ENCODE assay signal across 8 mouse cellular contexts in genomic region chr9:28402770-28403650, GRCm38 (mm10).
DNase-seq lines count a peak whose midpoint lies in the region; ATAC-seq and TF ChIP-seq lines count a peak whose summit lies in the region.

No protein-coding gene starts in this region.

- no peak overlapping the region for H3K27ac ChIP-seq in lung, postnatal 0 days (ENCODE audit: low read length)
- no peak overlapping the region for H3K27ac ChIP-seq in midbrain, embryonic 11.5 days (ENCODE audit: low read depth, low read length)
- no peak overlapping the region for H3K27ac ChIP-seq in stomach, postnatal 0 days (replicated peaks)

- no peak for TF ChIP-seq EP300 in lung, postnatal 0 days (IDR thresholded peaks at IDR 0.05)
- TF ChIP-seq EP300 in stomach, postnatal 0 days (optimal IDR thresholded peaks at IDR 0.05), result no peak

- H3K4me2 ChIP-seq in lung, postnatal 0 days (replicated peaks; ENCODE audit: low read depth, low read length), result peak overlapping the region; percentile 64
- H3K4me2 ChIP-seq in midbrain, embryonic 11.5 days, result peak overlapping the region; percentile 92
- H3K4me2 ChIP-seq in stomach, postnatal 0 days (replicated peaks; ENCODE audit: low read depth), result peak overlapping the region; percentile 75

- peak; percentile 47 for ATAC-seq in lung, postnatal 0 days
- ATAC-seq in midbrain, embryonic 11.5 days (ENCODE audit: low FRiP score), result peak; percentile 94
- 0 out of 2 replicates have a peak, but pooled peaks have one; percentile 45 for ATAC-seq in stomach, postnatal 0 days (ENCODE audit: low FRiP score, low TSS enrichment)

- H3K9me3 ChIP-seq in lung, postnatal 0 days (ENCODE audit: low read length), result no peaks in the 10 kb centered on the region
- H3K9me3 ChIP-seq in midbrain, embryonic 11.5 days (ENCODE audit: control insufficient read depth, low read length), result no peaks in the 10 kb centered on the region
- H3K9me3 ChIP-seq in stomach, postnatal 0 days (ENCODE audit: control insufficient read depth, low read length), result no peaks in the 10 kb centered on the region

- 0 out of 2 replicates have a peak, but pooled peaks cover 4% of the 10 kb centered on the region for H3K27me3 ChIP-seq in lung, postnatal 0 days (replicated peaks; ENCODE audit: insufficient read depth, low read length)
- H3K27me3 ChIP-seq in midbrain, embryonic 11.5 days (ENCODE audit: control insufficient read depth, insufficient read depth, low read length), result peaks cover 11% of the 10 kb centered on the region; the same call in 1 of the 2 replicates
- H3K27me3 ChIP-seq in stomach, postnatal 0 days (ENCODE audit: control insufficient read depth, insufficient read depth, low read length), result 0 out of 2 replicates have a peak, but pooled peaks cover 3% of the 10 kb centered on the region

- peak overlapping the region; percentile 40 for H3K4me3 ChIP-seq in lung, postnatal 0 days (ENCODE audit: low read depth, low read length)
- H3K4me3 ChIP-seq in midbrain, embryonic 11.5 days (ENCODE audit: low read depth, low read length), result peak overlapping the region; percentile 49
- H3K4me3 ChIP-seq in stomach, postnatal 0 days (ENCODE audit: low read depth, low read length), result peak overlapping the region; percentile 43

- no peak for DNase-seq in lung, postnatal 0 days (ENCODE audit: low spot score)
- DNase-seq in lung, adult 18-20 months, result no peak
- peak; percentile 85 to 86 for DNase-seq in cerebellum, postnatal 25 days
- peak; percentile 70 to 72 for DNase-seq in frontal cortex, postnatal 36 days (ENCODE audit: low spot score in 2 of 2)
- DNase-seq in layer of hippocampus, adult 9-11 months, result peak; percentile 36
- peak; percentile 95 for DNase-seq in midbrain, embryonic 11.5 days (ENCODE audit: low spot score, missing footprints)
- DNase-seq in stomach, postnatal 0 days (ENCODE audit: low spot score), result peak; percentile 17
- no peak for DNase-seq in natural killer cell, adult 2 months (ENCODE audit: low spot score in 2 of 2)

- H3K4me1 ChIP-seq in lung, postnatal 0 days (ENCODE audit: insufficient read depth, low read depth, low read length), result no peaks in the 10 kb centered on the region
- no peaks in the 10 kb centered on the region for H3K4me1 ChIP-seq in midbrain, embryonic 11.5 days (ENCODE audit: control insufficient read depth, insufficient read depth, low read length)
- H3K4me1 ChIP-seq in stomach, postnatal 0 days (replicated peaks; ENCODE audit: control insufficient read depth, insufficient read depth), result no peaks in the 10 kb centered on the region

- H3K36me3 ChIP-seq in lung, postnatal 0 days (ENCODE audit: insufficient read depth, low read length), result no peaks in the 10 kb centered on the region
- H3K36me3 ChIP-seq in midbrain, embryonic 11.5 days (ENCODE audit: control insufficient read depth, insufficient read depth, low read length), result no peaks in the 10 kb centered on the region
- H3K36me3 ChIP-seq in stomach, postnatal 0 days (ENCODE audit: control insufficient read depth, insufficient read depth, low read length), result no peaks in the 10 kb centered on the region

- WGBS in lung, postnatal 0 days, result 2% methylated on average over 40 of the region's 56 CpGs
- under 1% methylated on average over 50 of the region's 56 CpGs for WGBS in midbrain, embryonic 11.5 days
- 2% methylated on average over 46 of the region's 56 CpGs for WGBS in stomach, postnatal 0 days

- TF ChIP-seq CTCF in lung, postnatal 0 days (IDR thresholded peaks at IDR 0.05), result no peak
- no peak for TF ChIP-seq CTCF in stomach, postnatal 0 days (IDR thresholded peaks at IDR 0.05; ENCODE audit: low read depth)

- no peak overlapping the region for H3K9ac ChIP-seq in lung, postnatal 0 days (replicated peaks; ENCODE audit: low read depth)
- H3K9ac ChIP-seq in midbrain, embryonic 11.5 days (ENCODE audit: low read length), result peak overlapping the region; percentile 63
- 0 out of 2 replicates have a peak overlapping the region, but pooled peaks have one; percentile 35 for H3K9ac ChIP-seq in stomach, postnatal 0 days (ENCODE audit: low read length)

Comparison
In these comparisons a context has a peak if more than half of its experiments do, and no peak if none do; other contexts are left out.
1. DNase-seq: peak in cerebellum, postnatal 25 days (2 of 2), frontal cortex, postnatal 36 days (2 of 2), layer of hippocampus, adult 9-11 months (single experiment), midbrain, embryonic 11.5 days (single experiment) and stomach, postnatal 0 days (single experiment); none in lung, postnatal 0 days (single experiment), lung, adult 18-20 months (0 of 2) and natural killer cell, adult 2 months (0 of 2).
2. Peak in every context shown above with its lines, with median percentiles within 50 percentile points of each other: ATAC-seq, H3K4me2 ChIP-seq and H3K4me3 ChIP-seq.